Mouse (Mus musculus): ENCODE measurements at regions not wholly inside any gene's neighbourhood (a gene's known extent, or its start where the extent isn't known, plus 50 kb on each side); places are given as distances from the start of the nearest gene placed in this dataset.

- no peak for DNase-seq (ENCODE audit: extremely low spot score)
Observed at GRCm38 (mm10) chr4:30583417-30583816, 1380.5 kb upstream of the Map3k7 start.

GRCm38 (mm10) chr4:30608858-30609257 lies 1355.0 kb upstream of the Map3k7 start:
- peak; percentile 3 for DNase-seq (ENCODE audit: extremely low spot score)

- DNase-seq (ENCODE audit: extremely low spot score): no peak
Observed at GRCm38 (mm10) chr4:30609795-30610194, 1354.1 kb upstream of the Map3k7 start.

DNA sequence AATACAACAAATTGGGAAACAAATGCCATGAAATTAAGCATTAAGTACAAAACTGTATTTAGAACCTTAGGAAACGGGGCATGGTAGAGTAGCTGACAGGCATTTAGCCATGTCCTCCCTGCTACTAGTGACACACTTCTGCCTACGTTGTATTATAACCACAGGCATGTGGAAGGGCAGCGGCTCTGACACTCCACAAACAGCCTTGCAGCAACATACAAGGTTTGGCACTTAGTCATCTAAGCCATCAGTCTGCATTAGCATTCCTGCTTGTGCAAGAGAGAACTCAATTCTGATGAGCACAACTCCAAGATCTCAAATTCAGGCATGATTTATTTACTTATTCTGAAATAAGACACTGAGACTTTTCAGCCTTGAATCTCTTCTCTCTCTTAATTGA lies 1353.4 kb upstream of the Map3k7 start:
- no peak for DNase-seq (ENCODE audit: extremely low spot score)
